Mouse (Mus musculus) hindbrain, postnatal 0 days (tissue): ENCODE data around the gene Zkscan8. TPM values are rescaled to one million over a fixed set of nuclear protein-coding genes. Genes with fewer than 3 reads are reported as not detected.
A peak's percentile ranks its signal among the peaks of the same experiment; 100 is the strongest.
"Not testable (repeated sequence)": the region's sequence is repeated elsewhere in the genome, so short reads cannot be mapped to it uniquely, and the experiment has no call there.

ENCODE experiments used
- ATAC-seq: fragments of 200-750 bp; cut with Nextera tagmentation; 2 replicates; pipeline ENCODE4 v1.8.0; 2017; ENCODE audit warnings: mild to moderate bottlenecking, moderate TSS enrichment, moderate library complexity
- DNase-seq: peaks from one replicate; pipeline ENCODE4 v3.0.0-alpha.2; 2015; ENCODE audit warnings: low spot score
- H3K27ac ChIP-seq: fragments of 300-500 bp; sonication (generic); 2 replicates; pipeline ENCODE4 v1.5.1; 2014; ENCODE audit warnings: mild to moderate bottlenecking
- H3K27me3 ChIP-seq: fragments of 300-500 bp; sonication (generic); 2 replicates; pipeline ENCODE4 v1.6.1; 2014; ENCODE audit warnings: low read length, mixed read lengths; ENCODE audit not compliant: insufficient read depth
- H3K36me3 ChIP-seq: fragments of 300-500 bp; sonication (generic); 2 replicates; pipeline ENCODE4 v1.6.1; 2014; ENCODE audit warnings: low read length, mixed read lengths; ENCODE audit not compliant: insufficient read depth
- H3K4me1 ChIP-seq: fragments of 300-500 bp; sonication (generic); 2 replicates; pipeline ENCODE4 v1.6.1; 2014; ENCODE audit warnings: antibody characterized with exemption, low read length, mixed read lengths; ENCODE audit not compliant: insufficient read depth
- H3K4me2 ChIP-seq: fragments of 300-500 bp; sonication (generic); 2 replicates; pipeline ENCODE4 v1.6.1; 2014; ENCODE audit warnings: low read depth, mild to moderate bottlenecking, low read length, moderate library complexity, mixed read lengths
- H3K4me3 ChIP-seq: fragments of 300-500 bp; sonication (generic); 2 replicates; pipeline ENCODE4 v1.5.1; 2014; ENCODE audit warnings: low read length
- H3K9ac ChIP-seq: fragments of 300-500 bp; sonication (generic); replicated peaks from 2 replicates; pipeline ENCODE4 v1.6.1; 2014; ENCODE audit warnings: mild to moderate bottlenecking, low read length, moderate library complexity, mixed read lengths
- H3K9me3 ChIP-seq: fragments of 300-500 bp; sonication (generic); 2 replicates; pipeline ENCODE4 v1.6.1; 2016; ENCODE audit warnings: low read length, mixed read lengths
- CTCF ChIP-seq: IDR thresholded peaks from 2 replicates; pipeline ENCODE4 v1.5.1; 2016; ENCODE audit warnings: antibody characterized with exemption, control low read depth, low read depth
- WGBS: fragments of 180-500 bp; shearing (Covaris S2); extraction: QIAGEN DNeasy Blood & Tissue Kit; methylation state at CpG from one replicate; pipeline ENCODE4 v1.1.7; 2014; 5-methylcytosine and 5-hydroxymethylcytosine counted together
- polyA plus RNA-seq: library from polyadenylated mRNA; unstranded; fragments of >200 nt; fragmentation: Nextera tagmentation; extraction: Ambion mirVana; gene quantifications from 2 replicates; pipeline ENCODE4 v1.2.1, GENCODE M21; 2015
- total RNA-seq: library from RNA; depleted of rRNA; stranded (reverse); fragments of >200 nt; gene quantifications from 2 replicates; pipeline ENCODE4 v1.2.3, GENCODE M21; 2014

The Zkscan8 gene
- total and polyA plus RNA-seq, 2 experiments from 2014 or later, result 2.8 to 8.9 TPM

GRCm38 (mm10) chr13:21502296-21502695 is 28.6 kb downstream of the Zkscan8 start:
- Histone ChIP-seq H3K9me3 (no peaks in the 10 kb centered on the region), H3K9ac (no peak overlapping the region), H3K4me2 (no peak overlapping the region), H3K27ac (no peak overlapping the region), H3K36me3 (no peaks in the 10 kb centered on the region), H3K4me1 (no peaks in the 10 kb centered on the region), H3K27me3 (no peaks in the 10 kb centered on the region), H3K4me3 (no peak overlapping the region)
- 86% methylated on average over 5 of the region's 5 CpGs for WGBS
- ATAC-seq (no peak), DNase-seq (no peak)
- no peak for TF ChIP-seq CTCF

- not testable (repeated sequence) for ATAC-seq, H3K9ac ChIP-seq, H3K4me1 ChIP-seq, H3K27me3 ChIP-seq, DNase-seq, H3K4me3 ChIP-seq, H3K36me3 ChIP-seq, H3K4me2 ChIP-seq, H3K27ac ChIP-seq, H3K9me3 ChIP-seq
- 92% methylated on average over 17 of the region's 17 CpGs for WGBS
Measured at GRCm38 (mm10) chr13:21501182-21501581, 29.7 kb downstream of the Zkscan8 start, which contains the start of gene Gm11273. Gene Gm11273, minus strand, starts transcription at chr13:21501418.

- Histone ChIP-seq H3K27me3 (no peaks in the 10 kb centered on the region), H3K9ac (no peak within 1 kb of the TSS), H3K4me3 (no peak within 1 kb of the TSS), H3K36me3 (no peaks in the 10 kb centered on the region), H3K4me1 (no peaks in the 10 kb centered on the region), H3K9me3 (no peaks in the 10 kb centered on the region), H3K4me2 (no peak within 1 kb of the TSS), H3K27ac (no peak within 1 kb of the TSS)
- no peak for ATAC-seq
- DNase-seq, result no peak
- 92% methylated on average over 21 of the region's 21 CpGs for WGBS
- TF ChIP-seq CTCF, result no peak
Measured at GRCm38 (mm10) chr13:21495080-21495479, 35.8 kb downstream of the Zkscan8 start, which contains the start of gene AK157302. Gene AK157302, plus strand, starts transcription at chr13:21495223.

GRCm38 (mm10) chr13:21492847-21493246 is 38.1 kb downstream of the Zkscan8 start:
- no peak overlapping the region for H3K4me3 ChIP-seq
- no peaks in the 10 kb centered on the region for H3K36me3 ChIP-seq
- H3K4me2 ChIP-seq, result no peak overlapping the region
- no peaks in the 10 kb centered on the region for H3K4me1 ChIP-seq
- no peaks in the 10 kb centered on the region for H3K9me3 ChIP-seq
- no peak for ATAC-seq
- WGBS, result 93% methylated on average over 5 of the region's 5 CpGs
- no peak for TF ChIP-seq CTCF
- no peak overlapping the region for H3K27ac ChIP-seq
- no peak overlapping the region for H3K9ac ChIP-seq
- H3K27me3 ChIP-seq, result no peaks in the 10 kb centered on the region
- DNase-seq, result no peak

GRCm38 (mm10) chr13:21486881-21487280 is 44.0 kb downstream of the Zkscan8 start:
- no peaks in the 10 kb centered on the region for H3K9me3 ChIP-seq
- no peaks in the 10 kb centered on the region for H3K27me3 ChIP-seq
- H3K4me2 ChIP-seq, result no peak overlapping the region
- H3K4me1 ChIP-seq, result no peaks in the 10 kb centered on the region
- no peak overlapping the region for H3K27ac ChIP-seq
- H3K36me3 ChIP-seq, result peaks cover 15% of the 10 kb centered on the region; the same call in 1 of the 2 replicates
- TF ChIP-seq CTCF, result no peak
- WGBS, result 94% methylated on average over 1 of the region's 1 CpGs
- H3K4me3 ChIP-seq, result no peak overlapping the region
- no peak overlapping the region for H3K9ac ChIP-seq
- no peak for DNase-seq
- ATAC-seq, result no peak

GRCm38 (mm10) chr13:21478759-21479670 is 51.9 kb downstream of the Zkscan8 start, which contains the start of the genes Zkscan4 and Gm10065:
Gene Zkscan4, plus strand, starts transcription at chr13:21478907.
Gene Gm10065, minus strand, starts transcription at chr13:21479441.
- WGBS, result 3% methylated on average over 27 of the region's 31 CpGs
- peak; percentile 57 for TF ChIP-seq CTCF
- peak within 1 kb of the TSS; percentile 57 for H3K4me3 ChIP-seq
- H3K4me2 ChIP-seq, result peak within 1 kb of the TSS; percentile 56
- not testable (repeated sequence) for H3K36me3 ChIP-seq, H3K27me3 ChIP-seq, H3K4me1 ChIP-seq, H3K9me3 ChIP-seq
- DNase-seq (peak; percentile 93), ATAC-seq (peak; percentile 94)
- peak within 1 kb of the TSS; percentile 70 for H3K9ac ChIP-seq
- peak within 1 kb of the TSS; percentile 90 for H3K27ac ChIP-seq

GRCm38 (mm10) chr13:21472427-21472826 is 58.5 kb downstream of the Zkscan8 start:
- 0 out of 2 replicates have a peak, but pooled peaks cover 4% of the 10 kb centered on the region for H3K27me3 ChIP-seq
- H3K36me3 ChIP-seq, result no peaks in the 10 kb centered on the region
- no peak overlapping the region for H3K9ac ChIP-seq
- H3K4me3 ChIP-seq, result no peak overlapping the region
- no peak overlapping the region for H3K4me2 ChIP-seq
- no peak for TF ChIP-seq CTCF
- 31% methylated on average over 4 of the region's 4 CpGs for WGBS
- H3K27ac ChIP-seq, result no peak overlapping the region
- no peak for ATAC-seq
- no peak for DNase-seq
- H3K4me1 ChIP-seq, result no peaks in the 10 kb centered on the region
- H3K9me3 ChIP-seq, result no peaks in the 10 kb centered on the region
